Mouse (Mus musculus): ENCODE measurements at regions not wholly inside any gene's neighbourhood (a gene's known extent, or its start where the extent isn't known, plus 50 kb on each side); places are given as distances from the start of the nearest gene placed in this dataset.

GRCm38 (mm10) chr10:19463800-19464199 lies 107.5 kb downstream of the Olig3 start:
- TF ChIP-seq CTCF (IDR thresholded peaks at IDR 0.05; ENCODE audit: borderline replicate concordance, insufficient read depth, low read depth, low read length), result no peak
- no peak for TF ChIP-seq POLR2A (IDR thresholded peaks at IDR 0.05; ENCODE audit: borderline replicate concordance, insufficient read depth, low read length)

All from cerebellum, adult 2 months (tissue).